Mouse (Mus musculus): ENCODE data around the gene Gmip. TPM values are rescaled to one million over a fixed set of nuclear protein-coding genes. Genes with fewer than 3 reads are reported as not detected.

Gmip gene
- 1 to 10 TPM; 3.3 to 5.8 TPM for total RNA-seq (2021)
- long read RNA-seq, experiment 1, partial matches to known transcripts = 2 of 8 reads
- long read RNA-seq, experiment 1, other reads (novel, unspliced or antisense) = 3 of 8 reads
- long read RNA-seq, experiment 2, partial matches to known transcripts = 0 of 4 reads
- long read RNA-seq, experiment 2, other reads (novel, unspliced or antisense) = 3 of 4 reads

GRCm38 (mm10) chr8:69808094-69808863 lies at the start of gene Gmip:
Gene Gmip, plus strand, starts transcription at chr8:69808679.
- peak; percentile 74 for DNase-seq

- DNase-seq = no peak
Observed at GRCm38 (mm10) chr8:69761814-69762445, 46.5 kb upstream of the Gmip start.

- no peak for DNase-seq
Observed at GRCm38 (mm10) chr8:69771221-69771620, 37.3 kb upstream of the Gmip start.

GRCm38 (mm10) chr8:69772106-69772505 lies 36.4 kb upstream of the Gmip start:
- DNase-seq = no peak

- peak; percentile 82 for DNase-seq
Observed at GRCm38 (mm10) chr8:69774503-69775148, 33.9 kb upstream of the Gmip start, which contains the start of gene Gm20422. Gene Gm20422, minus strand, starts transcription at chr8:69774886.

GRCm38 (mm10) chr8:69775149-69775534 lies 33.3 kb upstream of the Gmip start:
- no peak for DNase-seq

GRCm38 (mm10) chr8:69777111-69777510 lies 31.4 kb upstream of the Gmip start:
- no peak for DNase-seq

- no peak for DNase-seq
Observed at GRCm38 (mm10) chr8:69789105-69789504, 19.4 kb upstream of the Gmip start.

- DNase-seq = no peak
Observed at GRCm38 (mm10) chr8:69789731-69790130, 18.7 kb upstream of the Gmip start.

- DNase-seq = no peak
Observed at GRCm38 (mm10) chr8:69790364-69790763, 18.1 kb upstream of the Gmip start.

- peak; percentile 86 for DNase-seq
Observed at GRCm38 (mm10) chr8:69790773-69791367, 17.6 kb upstream of the Gmip start, which contains the start of the genes Atp13a1 and Zfp866. Gene Atp13a1, plus strand, starts transcription at chr8:69791163. Gene Zfp866, minus strand, starts transcription at chr8:69791178.

- peak; percentile 45 for DNase-seq
Observed at GRCm38 (mm10) chr8:69791415-69792068, 16.9 kb upstream of the Gmip start.

- no peak for DNase-seq
Observed at GRCm38 (mm10) chr8:69793666-69794065, 14.8 kb upstream of the Gmip start.

GRCm38 (mm10) chr8:69794096-69794495 lies 14.4 kb upstream of the Gmip start:
- DNase-seq = no peak

- DNase-seq = no peak
Observed at GRCm38 (mm10) chr8:69794901-69795300, 13.6 kb upstream of the Gmip start.

- no peak for DNase-seq
Observed at GRCm38 (mm10) chr8:69796721-69797345, 11.6 kb upstream of the Gmip start.

GRCm38 (mm10) chr8:69797661-69798060 lies 10.8 kb upstream of the Gmip start:
- DNase-seq = no peak

GRCm38 (mm10) chr8:69799261-69799660 lies 9.2 kb upstream of the Gmip start:
- no peak for DNase-seq

GRCm38 (mm10) chr8:69799946-69800345 lies 8.5 kb upstream of the Gmip start:
- no peak for DNase-seq

- DNase-seq = peak; percentile 1
Observed at GRCm38 (mm10) chr8:69801796-69802195, 6.7 kb upstream of the Gmip start.

GRCm38 (mm10) chr8:69802216-69802615 lies 6.3 kb upstream of the Gmip start:
- DNase-seq = peak; percentile 0

All from gastrocnemius, postnatal 10 days (tissue).